Mouse (Mus musculus) midbrain, embryonic 11.5 days (tissue): ENCODE measurements around the gene Cst6. TPM values are rescaled to one million over a fixed set of nuclear protein-coding genes. Genes with fewer than 3 reads are reported as not detected.

Source experiments
- ATAC-seq: fragments of 200-750 bp; cut with Nextera tagmentation; 2 replicates; pipeline ENCODE4 v1.8.0; 2017; ENCODE audit warnings: moderate TSS enrichment, moderate library complexity; ENCODE audit not compliant: low FRiP score
- DNase-seq: peaks from one replicate; pipeline ENCODE4 v3.0.0; 2015; ENCODE audit warnings: low spot score; ENCODE audit errors: missing footprints
- H3K27ac ChIP-seq: fragments of 300-500 bp; sonication (generic); 2 replicates; pipeline ENCODE4 v1.5.1; 2014; ENCODE audit warnings: low read depth, low read length
- H3K27me3 ChIP-seq: fragments of 300-500 bp; sonication (generic); 2 replicates; pipeline ENCODE4 v1.6.1; 2014; ENCODE audit warnings: mild to moderate bottlenecking, low read length, moderate library complexity, mixed read lengths; ENCODE audit not compliant: control insufficient read depth, insufficient read depth
- H3K36me3 ChIP-seq: fragments of 300-500 bp; sonication (generic); 2 replicates; pipeline ENCODE4 v1.6.1; 2014; ENCODE audit warnings: mild to moderate bottlenecking, low read length, moderate library complexity, mixed read lengths; ENCODE audit not compliant: control insufficient read depth, insufficient read depth
- H3K4me1 ChIP-seq: fragments of 300-500 bp; sonication (generic); 2 replicates; pipeline ENCODE4 v1.6.1; 2014; ENCODE audit warnings: low read length; ENCODE audit not compliant: control insufficient read depth, insufficient read depth
- H3K4me2 ChIP-seq: fragments of 300-500 bp; sonication (generic); 2 replicates; pipeline ENCODE4 v1.6.1; 2014; ENCODE audit warnings: mild to moderate bottlenecking, moderate library complexity
- H3K4me3 ChIP-seq: fragments of 300-500 bp; sonication (generic); 2 replicates; pipeline ENCODE4 v1.5.1; 2014; ENCODE audit warnings: low read depth, low read length
- H3K9ac ChIP-seq: fragments of 300-500 bp; sonication (generic); 2 replicates; pipeline ENCODE4 v1.6.1; 2014; ENCODE audit warnings: low read length
- H3K9me3 ChIP-seq: fragments of 300-500 bp; sonication (generic); 2 replicates; pipeline ENCODE4 v1.6.1; 2016; ENCODE audit warnings: low read length; ENCODE audit not compliant: control insufficient read depth
- WGBS: fragments of 180-500 bp; shearing (Covaris S2); extraction: QIAGEN DNeasy Blood & Tissue Kit; methylation state at CpG from one replicate; pipeline ENCODE4 v1.1.7; 2014; 5-methylcytosine and 5-hydroxymethylcytosine counted together
- polyA plus RNA-seq: library from polyadenylated mRNA; unstranded; fragments of >200 nt; fragmentation: Nextera tagmentation; extraction: Ambion mirVana; gene quantifications from 2 replicates; pipeline ENCODE4 v1.2.1, GENCODE M21; 2014

Cst6 gene
- polyA plus RNA-seq, 1 experiment from 2014 or later, result 2.1 TPM

DNA sequence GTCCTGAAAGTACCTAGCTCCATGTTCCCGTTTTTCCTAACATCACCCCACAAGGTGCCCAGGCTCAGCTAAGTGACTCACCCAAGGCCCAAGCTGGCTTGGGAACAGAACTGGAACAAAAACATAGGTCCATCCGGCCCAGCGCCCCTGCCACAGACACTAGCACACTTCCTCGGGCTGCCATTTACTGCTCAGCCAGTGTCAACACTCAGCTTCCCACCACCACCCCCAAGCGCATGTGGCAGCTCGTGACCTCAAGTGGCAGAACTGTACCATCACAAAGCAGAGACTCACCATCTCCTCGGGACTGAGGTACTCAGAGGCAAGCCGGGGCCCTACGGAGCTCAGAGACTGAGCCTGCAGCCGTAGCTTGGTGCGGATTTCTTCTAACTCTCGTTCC is 34.0 kb upstream of the Cst6 start:
- Histone ChIP-seq H3K9me3 (no peaks in the 10 kb centered on the region), H3K36me3 (peaks cover 55% of the 10 kb centered on the region), H3K4me3 (no peak overlapping the region), H3K27me3 (no peaks in the 10 kb centered on the region), H3K4me2 (no peak overlapping the region), H3K27ac (no peak overlapping the region), H3K4me1 (peaks cover 13% of the 10 kb centered on the region), H3K9ac (no peak overlapping the region)
- ATAC-seq (no peak), DNase-seq (no peak)
- WGBS, result 94% methylated on average over 12 of the region's 12 CpGs

DNA sequence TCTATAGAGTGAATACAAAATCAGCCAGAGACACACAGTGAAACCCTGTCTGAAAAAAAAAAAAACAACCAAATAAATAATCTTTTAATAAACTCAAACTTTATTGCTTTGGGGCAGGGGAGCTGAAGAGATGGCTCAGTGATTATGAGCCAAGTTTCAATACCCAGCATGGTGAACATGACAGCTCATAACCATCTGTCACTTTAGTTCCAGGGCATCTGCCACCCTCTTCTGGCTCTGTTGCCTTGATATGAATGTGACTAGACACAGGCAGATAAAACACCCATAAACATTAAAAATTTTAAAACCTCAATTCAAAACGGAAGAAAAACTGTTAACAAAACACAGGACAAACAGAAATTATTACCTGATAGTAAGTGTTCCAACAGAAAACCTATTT is 28.1 kb upstream of the Cst6 start:
- Histone ChIP-seq H3K4me3 (no peak overlapping the region), H3K4me2 (no peak overlapping the region), H3K4me1 (no peaks in the 10 kb centered on the region), H3K9ac (no peak overlapping the region), H3K9me3 (no peaks in the 10 kb centered on the region), H3K27ac (no peak overlapping the region), H3K27me3 (no peaks in the 10 kb centered on the region), H3K36me3 (peaks cover 41% of the 10 kb centered on the region)
- ATAC-seq (no peak), DNase-seq (no peak)
- WGBS, result 88% methylated on average over 1 of the region's 1 CpGs

DNA sequence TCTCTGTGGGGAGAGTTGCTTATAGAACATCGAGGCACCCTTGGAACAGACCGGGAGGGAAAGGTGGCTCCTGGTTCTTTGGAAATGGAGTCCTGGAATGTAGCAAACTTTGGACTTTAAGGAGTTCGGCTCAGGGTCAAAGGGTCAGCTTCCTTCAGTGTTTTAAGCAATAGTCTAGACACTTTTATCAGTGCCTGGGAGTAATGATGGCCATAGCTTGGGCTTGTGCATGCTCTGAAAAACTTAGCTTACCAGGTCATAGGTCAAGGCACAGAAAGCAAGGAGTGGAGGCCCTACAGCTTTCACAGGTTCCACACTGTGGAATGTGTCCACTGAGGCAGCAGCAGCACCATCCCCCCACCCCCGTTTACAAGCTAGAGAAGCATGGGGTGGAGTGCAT is 25.4 kb upstream of the Cst6 start:
- Histone ChIP-seq H3K27ac (no peak overlapping the region), H3K4me3 (no peak overlapping the region), H3K4me2 (no peak overlapping the region), H3K27me3 (no peaks in the 10 kb centered on the region), H3K9me3 (no peaks in the 10 kb centered on the region), H3K9ac (no peak overlapping the region), H3K4me1 (no peaks in the 10 kb centered on the region), H3K36me3 (peaks cover 34% of the 10 kb centered on the region)
- no peak for DNase-seq
- 84% methylated on average over 4 of the region's 4 CpGs for WGBS
- no peak for ATAC-seq

DNA sequence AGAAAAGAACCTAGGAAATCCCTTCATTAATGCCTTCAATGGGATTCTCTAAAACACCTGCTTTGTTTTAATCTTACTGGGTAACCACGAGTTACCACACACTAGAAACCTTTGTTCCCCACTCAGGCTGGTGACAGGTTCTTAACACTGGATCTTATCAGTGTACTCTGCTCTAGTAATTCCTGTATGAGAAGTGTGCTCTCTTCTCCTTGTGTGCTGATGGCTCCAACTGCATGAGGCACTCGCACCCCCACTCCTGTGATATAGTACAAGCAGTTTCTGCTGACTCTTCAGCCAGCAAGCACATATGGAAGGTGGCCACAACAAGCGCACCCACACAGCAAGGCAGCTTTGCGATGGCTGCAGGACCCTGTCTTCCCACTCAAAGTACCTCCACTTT is 24.8 kb upstream of the Cst6 start:
- H3K4me2 ChIP-seq, result no peak overlapping the region
- H3K9ac ChIP-seq, result no peak overlapping the region
- no peak for DNase-seq
- 84% methylated on average over 4 of the region's 4 CpGs for WGBS
- H3K4me1 ChIP-seq, result no peaks in the 10 kb centered on the region
- H3K36me3 ChIP-seq, result peaks cover 28% of the 10 kb centered on the region
- H3K9me3 ChIP-seq, result no peaks in the 10 kb centered on the region
- no peak overlapping the region for H3K4me3 ChIP-seq
- no peaks in the 10 kb centered on the region for H3K27me3 ChIP-seq
- no peak for ATAC-seq
- H3K27ac ChIP-seq, result no peak overlapping the region

DNA sequence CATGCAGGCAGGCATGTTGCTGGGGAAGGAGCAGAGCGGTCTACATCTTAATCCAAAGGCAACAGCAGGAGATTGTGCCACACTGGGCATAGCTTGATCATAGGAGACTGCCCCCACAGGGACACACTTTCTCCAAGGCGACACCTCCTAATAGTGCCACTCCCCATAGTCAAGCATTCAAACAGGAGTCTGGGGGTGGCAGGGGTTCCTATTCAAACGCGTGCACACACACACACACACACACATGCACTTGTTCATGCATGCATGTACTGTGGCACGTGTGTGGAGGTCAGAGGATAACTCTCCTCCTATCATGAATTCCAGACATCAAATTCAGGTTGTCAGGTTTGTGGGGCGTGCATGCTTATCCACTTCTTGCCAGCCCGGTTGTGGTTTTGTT is 23.4 kb upstream of the Cst6 start:
- 94% methylated on average over 7 of the region's 7 CpGs for WGBS
- no peaks in the 10 kb centered on the region for H3K9me3 ChIP-seq

DNA sequence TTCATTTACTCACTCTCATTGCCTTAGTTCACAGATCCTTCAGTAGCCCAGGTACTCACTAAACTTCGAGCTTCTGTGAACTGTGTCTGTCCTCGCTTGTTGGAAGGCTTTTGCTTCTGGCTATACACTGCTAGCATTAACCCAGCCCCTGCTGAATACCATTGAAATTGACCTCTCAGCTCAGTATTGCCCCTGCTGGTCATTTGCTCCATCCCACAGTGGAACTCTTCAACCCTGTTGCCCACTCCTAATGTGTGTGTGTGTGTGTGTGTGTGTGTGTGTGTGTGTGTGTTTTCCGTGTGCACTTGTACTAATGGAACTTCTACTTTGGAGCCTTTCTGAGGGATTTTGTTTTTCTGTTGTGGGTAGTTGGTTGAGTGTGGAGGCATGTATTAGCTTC is 21.6 kb upstream of the Cst6 start:
- Histone ChIP-seq H3K4me2 (no peak overlapping the region), H3K27ac (no peak overlapping the region), H3K27me3 (no peaks in the 10 kb centered on the region), H3K9ac (no peak overlapping the region), H3K4me1 (peaks cover 9% of the 10 kb centered on the region), H3K4me3 (no peak overlapping the region), H3K36me3 (peaks cover 26% of the 10 kb centered on the region), H3K9me3 (no peaks in the 10 kb centered on the region)
- WGBS, result 91% methylated on average over 3 of the region's 3 CpGs
- DNase-seq (no peak), ATAC-seq (no peak)

More for the DNA sequence above, 23.4 kb upstream of the Cst6 start:
- no peak for DNase-seq
- Histone ChIP-seq H3K36me3 (peaks cover 28% of the 10 kb centered on the region), H3K4me1 (peaks cover 7% of the 10 kb centered on the region), H3K27ac (no peak overlapping the region), H3K27me3 (no peaks in the 10 kb centered on the region), H3K4me2 (no peak overlapping the region), H3K9ac (no peak overlapping the region), H3K4me3 (no peak overlapping the region)
- ATAC-seq, result no peak

DNA sequence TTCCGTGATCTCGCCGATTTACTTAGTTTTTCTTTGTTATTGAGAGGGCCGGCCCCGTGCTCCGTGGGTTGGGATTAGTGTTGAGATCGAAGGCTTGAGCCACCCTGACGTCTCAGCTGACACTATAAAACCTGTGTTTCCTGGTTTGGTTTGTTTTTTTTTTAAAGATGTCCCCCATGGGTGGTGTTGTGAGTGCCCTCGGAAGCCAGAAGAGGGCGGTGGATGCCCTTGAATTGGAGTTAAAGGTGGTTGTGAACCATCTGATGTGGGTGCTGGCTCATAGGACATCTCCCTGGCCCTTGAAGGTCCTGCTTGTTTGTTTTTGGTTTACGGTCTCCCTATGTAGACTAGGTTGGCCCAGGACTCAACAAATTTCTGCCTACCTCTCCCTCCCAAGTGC is 18.1 kb upstream of the Cst6 start:
- H3K9ac ChIP-seq, result peak overlapping the region; percentile 76
- peaks cover 29% of the 10 kb centered on the region for H3K36me3 ChIP-seq
- WGBS, result 12% methylated on average over 11 of the region's 11 CpGs
- H3K4me2 ChIP-seq, result peak overlapping the region; percentile 86
- peaks cover 15% of the 10 kb centered on the region for H3K4me1 ChIP-seq
- H3K27ac ChIP-seq, result peak overlapping the region; percentile 69; the same call in 1 of the 2 replicates
- H3K9me3 ChIP-seq, result no peaks in the 10 kb centered on the region
- H3K4me3 ChIP-seq, result peak overlapping the region; percentile 93
- no peaks in the 10 kb centered on the region for H3K27me3 ChIP-seq
- ATAC-seq, result no peak
- DNase-seq, result no peak

DNA sequence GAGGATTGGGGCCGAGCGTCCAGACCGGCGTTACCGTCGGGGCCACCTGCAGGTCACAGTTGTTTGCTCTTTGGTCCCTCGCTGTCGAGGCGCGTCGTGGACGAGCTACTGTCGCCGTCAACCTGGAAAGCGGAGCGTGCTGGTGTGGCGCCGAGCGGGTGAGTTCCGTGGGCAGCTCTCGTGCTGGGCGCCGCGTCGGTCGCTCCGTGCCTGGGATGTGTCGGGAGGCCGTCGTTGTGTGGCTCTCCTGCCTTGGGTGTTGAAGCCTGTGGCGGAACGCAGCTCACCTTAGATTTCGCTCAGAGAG is 17.6 kb upstream of the Cst6 start, which contains the start of gene Banf1:
Banf1 (minus strand) TSS at position 116 of the 307 bp plus-strand sequence.
- H3K4me1 ChIP-seq, result peaks cover 15% of the 10 kb centered on the region
- no peaks in the 10 kb centered on the region for H3K27me3 ChIP-seq
- peaks cover 26% of the 10 kb centered on the region for H3K36me3 ChIP-seq
- peak within 1 kb of the TSS; percentile 86 for H3K4me2 ChIP-seq
- WGBS, result under 1% methylated on average over 33 of the region's 33 CpGs
- H3K27ac ChIP-seq, result peak within 1 kb of the TSS; percentile 69
- H3K9me3 ChIP-seq, result no peaks in the 10 kb centered on the region
- ATAC-seq (no peak), DNase-seq (no peak)
- H3K4me3 ChIP-seq, result peak within 1 kb of the TSS; percentile 93
- H3K9ac ChIP-seq, result peak within 1 kb of the TSS; percentile 76

DNA sequence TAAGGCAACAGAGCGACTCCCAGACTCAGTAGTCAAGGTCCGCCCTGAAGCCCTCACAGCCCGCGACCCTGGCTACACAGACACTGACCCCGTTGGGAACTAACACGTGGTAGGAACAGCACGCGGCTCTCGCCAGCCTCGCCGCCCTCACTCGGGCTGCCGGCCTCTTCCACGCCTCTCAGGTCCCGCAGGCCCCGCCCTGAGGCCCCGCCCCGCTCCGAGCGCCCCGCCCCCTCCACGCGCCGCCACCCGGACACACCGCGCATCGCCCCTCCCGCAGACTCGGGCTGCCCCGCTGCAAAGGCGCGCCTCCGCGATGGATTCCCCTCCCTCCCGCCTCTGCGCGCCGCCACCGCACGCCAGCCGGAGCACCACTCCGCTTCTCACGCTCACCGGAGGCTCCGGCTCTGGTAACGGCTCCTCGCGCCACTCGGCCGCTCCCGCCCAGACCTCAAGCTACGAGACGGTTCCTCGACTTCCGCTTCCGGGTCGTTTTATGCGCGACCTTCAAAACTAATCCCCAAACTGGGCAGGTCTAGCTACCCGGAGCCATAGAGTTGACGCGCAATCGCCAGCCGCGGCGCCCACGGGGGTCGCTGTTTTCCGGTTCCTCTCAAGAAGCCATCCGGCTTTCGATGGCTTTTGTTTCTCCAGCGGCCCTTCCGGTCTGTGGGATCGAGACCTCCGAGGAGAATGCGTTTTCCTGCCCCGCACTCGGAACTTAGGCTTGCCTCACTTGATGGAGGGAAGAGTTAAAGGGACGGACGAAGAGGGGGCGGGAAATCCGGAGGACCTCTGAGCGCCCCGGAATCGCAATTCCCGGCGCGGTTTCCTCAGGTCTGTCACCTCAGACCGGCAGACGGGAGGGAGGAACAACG is 17.0 kb upstream of the Cst6 start, which contains the start of gene Eif1ad:
Eif1ad (plus strand) TSS at position 567 of the 878 bp plus-strand sequence.
- H3K9me3 ChIP-seq, result no peaks in the 10 kb centered on the region
- WGBS, result under 1% methylated on average over 87 of the region's 92 CpGs
- peaks cover 20% of the 10 kb centered on the region; the same call in 1 of the 2 replicates for H3K36me3 ChIP-seq
- peaks cover 15% of the 10 kb centered on the region for H3K4me1 ChIP-seq
- H3K27me3 ChIP-seq, result no peaks in the 10 kb centered on the region
- peak; percentile 100 for DNase-seq
- H3K27ac ChIP-seq, result peak within 1 kb of the TSS; percentile 69
- peak within 1 kb of the TSS; percentile 86 for H3K4me2 ChIP-seq
- peak; percentile 96 for ATAC-seq
- H3K9ac ChIP-seq, result peak within 1 kb of the TSS; percentile 76
- H3K4me3 ChIP-seq, result peak within 1 kb of the TSS; percentile 93
